Mouse (Mus musculus) olfactory bulb, adult 2 months (tissue): ENCODE data around the gene Cacna1c. TPM values are rescaled to one million over a fixed set of nuclear protein-coding genes. Genes with fewer than 3 reads are reported as not detected.

Experiments
- H3K27ac ChIP-seq: fragments of 200-500 bp; 2 replicates; pipeline ENCODE4 v1.5.1; 2012; ENCODE audit warnings: low read depth, low read length; ENCODE audit not compliant: insufficient read depth
- H3K4me1 ChIP-seq: fragments of 200-500 bp; 2 replicates; pipeline ENCODE4 v1.6.1; 2012; ENCODE audit warnings: low read length; ENCODE audit not compliant: control insufficient read depth, insufficient read depth
- H3K4me3 ChIP-seq: fragments of 200-500 bp; 2 replicates; pipeline ENCODE4 v1.5.1; 2012; ENCODE audit warnings: mild to moderate bottlenecking, low read depth, low read length, moderate library complexity; ENCODE audit not compliant: insufficient read depth
- CTCF ChIP-seq: fragments of 200-500 bp; IDR thresholded peaks from 2 replicates; pipeline ENCODE4 v1.5.1; 2012; ENCODE audit warnings: low read depth, mild to moderate bottlenecking, low read length, moderate library complexity; ENCODE audit not compliant: insufficient read depth
- POLR2A ChIP-seq: fragments of 200-500 bp; IDR thresholded peaks from 2 replicates; pipeline ENCODE4 v1.6.1; 2012; ENCODE audit warnings: mild to moderate bottlenecking, low read depth, low read length, moderate library complexity; ENCODE audit not compliant: insufficient read depth
- WGBS: fragments of 180-500 bp; shearing (Covaris S2); methylation state at CpG from one replicate; pipeline ENCODE4 v1.1.7; 2018; 5-methylcytosine and 5-hydroxymethylcytosine counted together
- polyA plus RNA-seq: library from polyadenylated mRNA; stranded (reverse); fragments of >200 nt; gene quantifications from 2 replicates; pipeline ENCODE4 v1.2.4, GENCODE M21; 2012; ENCODE audit warnings: low replicate concordance; ENCODE audit not compliant: missing spikeins, insufficient read depth, insufficient read length

Cacna1c gene
- polyA plus RNA-seq, 1 experiment, result 35.8 TPM

DNA sequence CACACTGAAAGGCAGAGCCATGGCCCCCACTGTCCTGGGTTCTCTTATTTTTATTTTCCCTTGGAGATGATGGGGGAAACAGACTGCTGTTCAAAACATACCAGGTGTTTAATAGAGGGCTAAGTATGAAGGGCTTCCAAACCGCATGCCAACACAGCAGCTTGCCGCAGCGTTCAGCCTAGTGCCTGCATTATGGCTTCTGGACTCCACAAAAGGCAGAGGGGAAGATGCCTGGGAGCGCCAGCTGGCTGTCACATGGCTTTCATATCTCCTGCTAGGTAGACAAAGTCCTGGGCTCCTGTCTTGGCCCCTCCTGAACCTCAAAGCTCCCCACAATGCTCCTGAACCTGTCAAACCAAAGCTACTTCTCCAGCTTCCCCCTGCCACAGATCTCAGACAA, 254.4 kb downstream of the Cacna1c start:
- whole genome bisulfite sequencing, result 59% methylated on average over 4 of the region's 4 CpGs
- no peak overlapping the region for H3K27ac ChIP-seq
- no peak overlapping the region for H3K4me3 ChIP-seq
- no peak for TF ChIP-seq CTCF
- TF ChIP-seq POLR2A, result no peak
- peaks cover 46% of the 10 kb centered on the region for H3K4me1 ChIP-seq

DNA sequence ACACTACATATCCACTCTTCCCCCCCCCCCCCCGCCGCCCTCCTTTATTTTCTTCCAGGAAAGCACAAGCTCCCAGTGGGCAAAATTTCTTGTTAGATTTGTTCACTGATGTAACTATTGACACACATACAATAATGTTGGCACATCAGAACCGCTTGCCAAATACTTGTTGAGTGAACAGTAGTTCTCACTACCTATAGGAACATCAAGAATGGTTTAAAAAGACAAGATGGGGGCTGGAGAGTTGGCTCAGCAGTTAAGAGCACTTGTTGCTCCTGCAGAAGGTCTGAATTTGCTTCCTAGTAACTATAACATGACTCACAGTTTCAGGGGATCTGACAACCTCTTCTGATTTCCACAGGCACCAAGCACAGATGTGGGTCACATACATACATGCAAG, 255.2 kb downstream of the Cacna1c start:
- 83% methylated on average over 3 of the region's 3 CpGs for WGBS
- TF ChIP-seq POLR2A (no peak), CTCF (no peak)
- Histone ChIP-seq H3K27ac (no peak overlapping the region), H3K4me3 (no peak overlapping the region), H3K4me1 (peaks cover 51% of the 10 kb centered on the region)

DNA sequence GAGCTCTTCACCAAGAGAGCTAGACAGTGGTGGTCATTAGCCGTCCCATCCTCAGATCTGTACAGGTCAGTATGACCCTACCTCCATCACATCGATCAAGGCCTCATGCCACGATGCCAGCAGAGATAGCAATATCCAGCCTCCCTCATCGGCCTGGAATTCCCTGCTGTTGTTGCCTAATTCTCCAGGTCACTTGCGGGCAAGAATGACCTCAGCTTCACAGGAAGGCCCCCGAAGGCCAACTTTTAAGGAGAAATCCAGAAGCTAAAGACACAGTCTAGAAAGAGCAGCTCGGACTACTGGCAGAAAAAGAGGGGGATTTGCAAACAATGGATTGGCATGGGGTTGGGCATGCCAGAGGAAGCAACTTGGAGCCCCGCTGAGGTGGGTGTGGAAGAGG, 256.6 kb downstream of the Cacna1c start:
- TF ChIP-seq POLR2A (no peak), CTCF (no peak)
- H3K4me3 ChIP-seq, result no peak overlapping the region
- peak overlapping the region; percentile 40; the same call in 1 of the 2 replicates for H3K27ac ChIP-seq
- WGBS, result 75% methylated on average over 8 of the region's 8 CpGs
- H3K4me1 ChIP-seq, result peaks cover 55% of the 10 kb centered on the region

DNA sequence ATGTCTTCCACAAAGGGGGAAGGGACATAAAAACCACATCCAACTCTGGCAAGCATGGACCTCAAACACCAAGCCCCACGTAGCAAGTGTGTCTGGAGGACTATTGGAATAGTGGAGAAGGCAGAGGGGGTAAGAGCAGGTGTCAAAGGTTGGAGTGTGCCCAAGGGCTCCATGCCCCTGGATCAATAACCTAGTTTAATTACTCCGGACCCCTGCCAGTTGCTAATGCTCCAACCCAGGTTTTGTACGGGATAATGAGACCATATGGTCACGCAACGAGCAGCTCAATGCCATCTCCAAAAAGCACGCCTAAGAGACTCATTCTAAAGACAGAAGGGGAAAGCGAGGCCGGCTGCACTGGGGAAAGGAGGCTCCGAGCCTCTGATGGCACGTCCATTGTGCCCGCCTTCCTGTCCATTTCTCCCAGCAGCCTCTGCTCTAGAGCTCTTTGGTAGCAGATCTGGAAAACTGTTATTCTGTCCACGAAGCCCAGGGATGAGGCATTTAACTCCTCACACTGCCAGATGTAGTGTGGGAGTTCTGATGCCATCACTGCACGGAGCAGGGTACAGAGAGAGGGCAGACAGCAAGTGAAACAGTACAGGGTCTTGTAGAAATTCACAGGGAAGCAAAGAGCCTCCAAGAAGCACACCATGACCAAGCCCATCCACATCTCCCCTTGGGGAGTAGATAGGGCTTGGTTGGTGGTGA, 257.7 kb downstream of the Cacna1c start:
- Histone ChIP-seq H3K4me3 (no peak overlapping the region), H3K27ac (no peak overlapping the region), H3K4me1 (peaks cover 54% of the 10 kb centered on the region)
- TF ChIP-seq POLR2A, result no peak
- TF ChIP-seq CTCF, result no peak
- 50% methylated on average over 13 of the region's 13 CpGs for WGBS

DNA sequence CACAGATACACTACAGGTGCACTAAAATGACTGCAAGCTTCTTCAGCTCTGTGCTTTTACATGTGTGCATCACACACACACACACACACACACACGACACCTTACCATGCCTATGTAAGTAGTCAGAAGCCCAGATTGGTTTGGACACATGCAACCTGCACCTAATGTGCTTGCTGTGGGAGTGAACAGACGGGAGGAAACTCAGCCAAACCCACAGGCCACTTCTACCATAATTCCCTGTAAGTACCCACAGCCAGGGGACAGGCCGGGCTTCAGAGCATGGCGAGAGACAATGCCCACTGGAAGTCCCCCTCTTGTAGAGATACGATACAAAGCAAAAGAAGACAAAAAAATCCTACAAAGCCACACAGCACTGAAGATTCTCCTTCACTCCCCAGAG, 258.7 kb downstream of the Cacna1c start:
- 83% methylated on average over 5 of the region's 5 CpGs for WGBS
- no peak overlapping the region for H3K27ac ChIP-seq
- TF ChIP-seq POLR2A (no peak), CTCF (no peak)
- peaks cover 56% of the 10 kb centered on the region for H3K4me1 ChIP-seq
- H3K4me3 ChIP-seq, result no peak overlapping the region

DNA sequence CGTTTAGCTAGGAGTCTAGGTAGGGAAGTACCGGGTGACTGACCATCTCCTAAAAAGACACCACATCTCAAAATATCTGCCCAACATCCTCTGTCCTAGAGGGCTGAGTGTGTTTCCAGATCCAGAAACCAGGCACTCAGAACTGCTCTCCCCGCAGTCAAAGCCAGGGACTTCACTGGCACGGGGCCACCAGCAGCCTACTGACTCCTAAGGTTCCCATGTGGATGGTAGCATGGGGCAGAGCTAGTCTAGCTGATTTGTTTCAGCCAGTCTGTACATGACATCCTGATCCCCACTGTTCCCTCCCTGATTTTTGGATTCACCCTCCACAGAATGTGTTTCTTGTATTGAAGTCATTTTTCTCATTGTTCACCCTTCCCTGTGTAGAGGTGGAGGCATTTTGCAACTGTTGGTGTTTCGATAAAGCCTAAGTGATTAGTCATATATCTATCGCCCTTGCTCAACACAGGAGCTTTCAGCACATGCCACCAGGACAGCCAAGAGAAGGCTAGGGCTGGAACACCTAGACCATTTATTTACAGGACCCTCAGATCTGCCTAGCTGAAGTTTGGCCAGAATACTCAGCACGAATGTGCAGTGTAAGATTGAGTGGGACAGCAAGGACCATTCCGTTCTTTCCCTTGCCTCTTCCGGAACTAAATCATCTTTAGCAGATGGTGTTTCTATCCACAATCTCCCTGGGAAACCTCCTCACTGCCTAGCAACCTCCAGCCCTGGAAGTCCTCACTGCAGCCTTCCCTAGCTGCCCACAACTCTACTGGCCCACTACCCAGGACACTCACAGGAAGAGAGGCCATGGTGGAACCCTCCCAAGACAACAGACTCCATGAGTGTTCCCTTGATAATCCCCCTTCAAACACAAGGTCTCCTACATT, 260.4 kb downstream of the Cacna1c start:
- peaks cover 57% of the 10 kb centered on the region for H3K4me1 ChIP-seq
- no peak overlapping the region for H3K4me3 ChIP-seq
- WGBS, result 55% methylated on average over 9 of the region's 9 CpGs
- H3K27ac ChIP-seq, result peak overlapping the region; percentile 25
- no peak for TF ChIP-seq POLR2A
- TF ChIP-seq CTCF, result no peak

DNA sequence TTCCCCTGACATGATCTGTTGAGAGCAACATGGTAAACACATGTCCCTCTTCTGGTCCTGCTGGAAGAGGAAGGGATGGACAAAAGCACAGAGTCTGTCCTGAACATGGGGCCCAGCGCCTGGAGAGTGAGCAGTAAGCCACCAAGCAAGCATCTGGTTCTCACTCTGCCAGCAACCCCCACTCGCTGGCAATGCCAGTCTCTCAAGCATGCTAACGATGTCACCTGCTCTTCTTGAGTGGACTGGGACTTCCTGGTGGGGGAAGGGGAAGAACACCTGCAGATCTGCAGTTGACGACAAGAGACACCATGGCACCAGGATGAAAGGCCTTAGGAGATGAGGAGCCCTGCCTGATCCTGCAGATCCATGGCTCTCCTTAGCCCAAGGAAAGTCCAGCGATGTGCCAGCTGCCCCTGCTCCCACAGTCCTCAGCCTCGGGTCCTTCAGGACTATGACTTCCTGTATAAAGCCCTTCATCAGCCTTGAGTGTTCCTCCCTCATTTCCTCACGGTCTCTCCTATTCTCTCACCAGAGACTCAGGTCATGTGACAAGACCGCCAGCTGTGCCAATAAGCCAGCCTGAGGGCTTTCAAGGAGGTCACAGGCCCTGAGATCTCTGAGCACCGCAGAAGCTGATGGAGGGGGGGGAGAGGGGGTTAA, 261.8 kb downstream of the Cacna1c start:
- WGBS, result 49% methylated on average over 9 of the region's 9 CpGs
- TF ChIP-seq CTCF (no peak), POLR2A (no peak)
- Histone ChIP-seq H3K27ac (no peak overlapping the region), H3K4me3 (no peak overlapping the region), H3K4me1 (peaks cover 51% of the 10 kb centered on the region)

DNA sequence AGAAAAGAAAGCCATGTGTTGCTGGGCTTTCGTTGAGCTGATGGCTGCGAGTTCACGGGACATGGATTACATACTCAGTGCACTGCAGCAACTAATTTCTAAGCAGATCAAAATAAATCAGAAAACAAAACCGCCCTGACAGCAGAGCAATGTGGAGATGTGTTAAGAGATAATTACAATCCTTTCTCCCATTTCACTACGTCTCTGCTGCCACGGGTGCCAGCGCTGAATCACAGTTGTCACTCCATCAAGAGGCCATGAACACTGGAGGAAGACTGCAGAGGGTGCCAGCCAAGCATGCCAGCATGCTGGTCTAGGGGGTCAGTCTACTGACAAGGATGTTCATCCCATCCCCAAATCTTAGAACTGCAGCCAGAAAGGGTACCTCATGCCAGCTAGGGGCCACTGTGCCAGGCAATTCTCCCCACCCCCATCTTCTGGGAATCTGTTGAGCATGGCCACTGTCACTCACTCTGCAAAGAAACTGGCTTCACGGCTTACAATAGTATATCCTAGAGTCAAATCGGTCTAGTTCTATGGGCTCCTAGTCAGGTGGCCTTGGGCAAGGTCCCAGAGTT, 263.1 kb downstream of the Cacna1c start:
- Histone ChIP-seq H3K27ac (no peak overlapping the region), H3K4me3 (no peak overlapping the region), H3K4me1 (peaks cover 48% of the 10 kb centered on the region)
- 43% methylated on average over 9 of the region's 9 CpGs for WGBS
- TF ChIP-seq POLR2A (no peak), CTCF (no peak)
